Mouse (Mus musculus): ENCODE measurements around the gene Gfral. TPM values are rescaled to one million over a fixed set of nuclear protein-coding genes. Genes with fewer than 3 reads are reported as not detected.

Gfral gene
- polyA plus RNA-seq, 1 experiment from 2014 or later, result not detected

Other genes starting within 250 kb of the Gfral start
- gene Hmgcll1, start 198.8 kb downstream of the Gfral start, polyA plus RNA-seq (2015; fragmentation: Nextera tagmentation; extraction: Ambion mirVana), result 3.2 and 4.4 TPM in 2 replicates
- not detected in 2 replicates for gene Hcrtr2, start 110.2 kb upstream of the Gfral start, polyA plus RNA-seq (2015; fragmentation: Nextera tagmentation; extraction: Ambion mirVana)